Mouse (Mus musculus) T-cell, adult 2 months (primary cell): ENCODE data around the gene Synj2.
A peak's percentile ranks its signal among the peaks of the same experiment; 100 is the strongest.

Source experiments
- DNase-seq: peaks from one replicate; pipeline ENCODE4 v3.0.0; 2022; ENCODE audit warnings: low spot score

The Synj2 gene

GRCm38 (mm10) chr17:5976221-5977055 is 35.4 kb downstream of the Synj2 start:
- peak; percentile 24 for DNase-seq

- DNase-seq, result no peak
Observed at GRCm38 (mm10) chr17:5977056-5977920, 36.2 kb downstream of the Synj2 start.

GRCm38 (mm10) chr17:5977921-5978504 is 36.9 kb downstream of the Synj2 start:
- DNase-seq, result no peak

GRCm38 (mm10) chr17:5978505-5979077 is 37.5 kb downstream of the Synj2 start:
- DNase-seq, result no peak

GRCm38 (mm10) chr17:5980860-5981259 is 39.8 kb downstream of the Synj2 start:
- DNase-seq, result peak; percentile 18

GRCm38 (mm10) chr17:5983150-5983549 is 42.1 kb downstream of the Synj2 start:
- DNase-seq, result no peak

- no peak for DNase-seq
Observed at GRCm38 (mm10) chr17:5983901-5984300, 42.8 kb downstream of the Synj2 start.

GRCm38 (mm10) chr17:5984700-5985231 is 43.7 kb downstream of the Synj2 start:
- no peak for DNase-seq

GRCm38 (mm10) chr17:5985271-5985670 is 44.2 kb downstream of the Synj2 start:
- no peak for DNase-seq

- DNase-seq, result no peak
Observed at GRCm38 (mm10) chr17:5987271-5988056, 46.4 kb downstream of the Synj2 start.

- DNase-seq, result no peak
Observed at GRCm38 (mm10) chr17:5988102-5988501, 47.0 kb downstream of the Synj2 start.

- DNase-seq, result no peak
Observed at GRCm38 (mm10) chr17:5992866-5993580, 51.9 kb downstream of the Synj2 start.

GRCm38 (mm10) chr17:5993581-5994260 is 52.6 kb downstream of the Synj2 start:
- no peak for DNase-seq

- DNase-seq, result no peak
Observed at GRCm38 (mm10) chr17:5994606-5995005, 53.5 kb downstream of the Synj2 start.

GRCm38 (mm10) chr17:5996589-5996988 is 55.5 kb downstream of the Synj2 start:
- no peak for DNase-seq

GRCm38 (mm10) chr17:5997380-5998234 is 56.5 kb downstream of the Synj2 start:
- DNase-seq, result no peak

GRCm38 (mm10) chr17:5998235-5998500 is 57.1 kb downstream of the Synj2 start:
- no peak for DNase-seq

- no peak for DNase-seq
Observed at GRCm38 (mm10) chr17:5999039-5999543, 58.0 kb downstream of the Synj2 start.

GRCm38 (mm10) chr17:6000864-6001319 is 59.8 kb downstream of the Synj2 start:
- no peak for DNase-seq
